Mouse (Mus musculus): ENCODE measurements around the gene Bcan. TPM values are rescaled to one million over a fixed set of nuclear protein-coding genes. Genes with fewer than 3 reads are reported as not detected.

Bcan gene
- total RNA-seq, 2 experiments from 2014 or later, result 251 to 278 TPM

DNA sequence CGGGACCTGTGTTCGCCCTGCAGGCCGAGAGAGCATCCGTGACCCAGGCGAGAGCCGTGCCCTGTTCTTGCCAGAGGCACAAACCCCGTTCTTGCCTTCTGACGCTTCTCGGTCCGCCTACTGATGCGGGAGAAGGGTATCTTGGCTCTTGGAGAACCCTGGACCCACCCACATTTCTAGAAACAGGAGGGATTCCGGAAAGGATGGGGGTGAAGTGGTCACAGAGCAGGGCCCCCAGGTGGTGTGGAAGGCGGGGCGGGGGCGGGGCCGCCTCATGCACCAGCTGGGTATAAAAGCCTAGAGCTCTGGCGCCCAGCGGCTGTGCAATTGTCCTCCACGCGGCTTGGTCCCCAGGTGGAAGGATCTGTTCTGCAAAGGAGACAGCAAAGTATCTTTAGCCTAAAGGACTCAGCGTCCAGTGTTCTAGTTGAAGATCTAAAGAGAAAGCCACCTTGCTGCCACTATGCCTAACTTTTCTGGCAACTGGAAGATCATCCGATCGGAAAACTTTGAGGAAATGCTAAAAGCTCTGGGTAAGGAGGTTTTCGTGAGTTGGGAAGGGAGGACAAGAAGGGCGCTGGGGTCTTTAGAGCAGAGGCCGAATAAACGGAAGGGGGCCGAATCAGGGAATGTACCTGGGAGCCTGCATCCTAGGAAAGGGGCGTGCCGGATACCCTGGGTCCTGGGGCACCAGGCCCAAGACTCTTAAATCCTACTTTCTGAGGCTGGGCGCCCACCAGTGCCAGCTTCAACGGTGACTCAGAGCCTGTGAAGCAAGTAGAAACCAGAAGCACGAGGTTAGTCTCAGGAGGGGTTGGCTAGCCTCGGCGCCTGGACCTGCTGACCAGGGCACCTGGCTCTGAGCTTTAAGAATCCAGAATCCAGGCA is 51.4 kb downstream of the Bcan start, which contains the start of gene Crabp2:
Gene Crabp2, plus strand, starts transcription at position 289 of the 888 bp plus-strand sequence.
- DNase-seq (ENCODE audit: low spot score in 2 of 2), result peak in 1 of 2 experiments; percentile 23
- intact Hi-C loops (cut with DNase I), result no loop called here

DNA sequence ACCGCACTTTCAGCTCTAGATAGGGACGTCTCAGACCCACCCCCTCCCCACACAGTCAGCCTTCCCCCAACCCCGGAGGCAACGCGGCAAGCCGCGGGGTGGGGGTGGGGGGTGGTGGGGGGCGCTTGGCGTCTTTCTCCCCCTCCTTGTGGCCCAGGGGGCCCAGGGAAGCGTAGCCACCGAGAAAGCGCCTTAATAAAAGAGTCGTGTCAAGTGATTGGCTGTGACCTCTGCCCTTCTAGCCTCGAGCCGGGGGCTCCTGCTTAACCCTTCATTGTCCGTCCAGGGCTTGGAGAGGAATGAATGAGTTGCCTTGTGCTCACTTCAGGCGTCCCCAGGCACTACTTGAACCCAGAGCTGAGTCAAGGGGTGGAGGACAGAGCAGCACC is 52.2 kb downstream of the Bcan start:
- intact Hi-C loops (cut with DNase I), result no loop called here
- no peak for DNase-seq (ENCODE audit: low spot score in 2 of 2)

DNA sequence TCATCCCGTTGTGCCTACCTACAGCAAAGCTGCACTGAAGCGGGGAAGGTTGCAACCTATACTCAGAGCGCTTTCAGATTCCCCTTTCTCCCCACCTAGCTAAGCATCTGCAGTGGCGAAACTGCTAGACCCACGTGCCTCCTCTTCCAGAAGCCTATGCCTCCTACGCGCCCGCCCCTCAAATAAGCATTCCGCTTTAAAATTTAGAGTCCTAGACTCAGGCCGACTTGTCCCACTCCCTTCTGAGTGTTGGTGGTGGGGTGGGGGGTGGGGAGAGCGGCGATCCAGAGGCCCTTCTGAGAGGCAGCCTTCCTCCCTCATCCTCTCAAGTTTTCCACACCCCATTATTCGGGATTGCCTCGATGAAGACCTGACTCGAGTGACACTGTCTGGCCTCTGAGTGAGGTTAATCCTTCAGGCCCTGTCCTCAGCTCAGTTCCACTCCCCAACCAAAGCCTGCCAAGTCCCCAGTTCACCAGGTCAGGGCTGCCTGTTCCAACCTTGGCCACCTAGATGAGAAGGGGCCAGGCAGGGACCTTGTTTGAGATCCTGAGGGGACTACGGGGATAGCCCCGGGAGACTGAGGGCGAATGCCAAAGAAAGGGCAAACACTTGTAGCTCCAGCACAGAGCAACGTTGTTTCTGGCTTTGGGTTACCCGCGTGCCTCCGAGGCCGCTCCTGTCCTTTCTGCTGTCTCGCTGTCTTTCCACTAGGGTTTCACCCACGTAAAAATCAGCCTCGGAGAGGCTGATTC is 52.8 kb downstream of the Bcan start:
- no peak for DNase-seq (ENCODE audit: low spot score in 2 of 2)
- intact Hi-C loops (cut with DNase I), result no loop called here

DNA sequence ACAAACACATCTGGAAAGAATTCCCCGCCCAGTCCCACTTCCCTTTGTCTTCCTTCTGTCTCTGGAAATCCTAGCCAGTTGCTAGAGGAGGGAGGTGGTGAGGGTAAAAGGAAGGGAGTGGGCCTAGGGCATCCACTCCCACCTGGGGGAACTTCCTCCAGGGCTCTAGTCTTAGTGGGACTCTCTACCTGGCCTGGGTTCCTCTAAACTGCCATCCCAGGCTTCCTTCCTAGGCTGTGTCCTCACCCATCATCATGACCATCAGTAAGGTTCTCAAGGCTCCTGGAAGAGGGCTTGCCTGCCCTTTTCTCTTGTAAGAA is 53.5 kb downstream of the Bcan start:
- intact Hi-C loops (cut with DNase I), result no loop called here
- DNase-seq (ENCODE audit: low spot score in 2 of 2), result no peak

DNA sequence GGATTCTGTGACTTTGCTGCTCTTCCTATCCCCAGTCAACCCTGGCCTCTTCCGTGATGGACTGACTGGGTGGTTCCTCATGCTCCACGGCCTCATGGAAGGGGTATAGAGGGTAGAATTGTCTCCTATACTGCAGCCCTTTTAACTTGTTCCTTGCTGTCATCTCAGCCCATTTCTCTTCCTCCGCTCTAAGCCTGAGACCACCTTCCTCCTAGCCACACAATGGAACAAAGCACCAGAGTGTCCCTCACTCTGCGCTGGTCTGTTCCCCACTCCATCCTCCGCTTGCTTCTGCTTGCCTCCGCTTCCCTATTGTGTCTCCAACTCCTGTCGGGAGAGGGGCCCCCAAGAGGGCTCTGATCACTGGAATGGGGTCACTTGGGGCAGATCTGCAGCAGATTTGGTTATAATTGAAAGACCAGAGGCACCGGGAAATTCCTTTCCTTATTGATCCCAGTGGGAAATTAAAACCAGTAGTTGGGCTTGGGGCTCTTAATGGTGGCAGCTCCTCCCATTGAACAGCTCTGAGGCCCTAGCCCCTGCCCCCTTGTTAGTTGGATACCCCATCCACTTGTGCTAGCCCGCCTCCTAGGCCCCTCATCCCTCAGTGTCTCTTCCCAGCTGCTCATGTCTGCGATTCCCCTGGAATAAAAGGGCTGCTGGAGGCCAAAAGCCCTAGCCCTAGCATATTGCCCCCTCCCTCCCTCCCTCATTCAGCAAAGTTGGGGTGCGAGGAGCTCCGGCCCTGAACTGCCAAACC is 54.1 kb downstream of the Bcan start:
- no peak for DNase-seq (ENCODE audit: low spot score in 2 of 2)
- intact Hi-C loops (cut with DNase I), result no loop called here

DNA sequence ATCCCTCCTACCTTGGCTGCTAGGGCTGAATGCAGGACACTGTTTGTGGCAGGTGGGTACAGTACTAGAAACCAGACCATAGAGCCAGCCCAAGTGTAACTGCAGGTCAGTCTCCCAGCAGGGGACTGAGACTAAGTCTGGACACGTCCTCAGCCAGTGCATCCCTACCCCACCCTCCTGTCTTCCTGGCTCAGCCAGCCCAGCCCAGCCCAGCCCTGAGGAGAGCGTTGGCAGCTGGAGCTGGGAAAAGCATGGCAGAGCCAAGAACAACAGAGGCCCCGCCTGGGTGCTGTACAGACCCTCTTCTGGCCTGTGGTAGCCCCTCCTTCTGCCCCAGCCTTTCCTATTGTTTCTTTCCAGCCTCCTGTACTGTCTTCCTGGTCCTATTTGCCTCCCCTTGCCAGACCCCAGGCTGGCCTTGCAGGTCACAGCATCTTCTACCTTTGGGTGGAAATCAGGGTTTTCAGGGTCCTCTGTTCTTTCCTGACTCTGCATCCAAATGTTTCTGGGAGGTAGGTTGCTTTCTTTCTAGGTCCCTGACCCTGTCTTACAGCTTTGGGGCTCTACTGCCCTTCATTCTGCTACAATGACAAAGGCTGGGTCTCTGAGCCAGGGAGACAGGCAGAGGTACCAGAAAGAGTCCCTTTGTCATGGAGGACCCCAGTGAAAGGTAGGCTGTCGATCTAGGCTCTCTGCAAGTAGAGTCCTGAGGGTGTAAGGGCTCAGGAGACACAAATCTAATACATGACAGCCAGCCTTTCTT is 55.0 kb downstream of the Bcan start:
- DNase-seq (ENCODE audit: low spot score in 2 of 2), result no peak
- intact Hi-C loops (cut with DNase I), result no loop called here

DNA sequence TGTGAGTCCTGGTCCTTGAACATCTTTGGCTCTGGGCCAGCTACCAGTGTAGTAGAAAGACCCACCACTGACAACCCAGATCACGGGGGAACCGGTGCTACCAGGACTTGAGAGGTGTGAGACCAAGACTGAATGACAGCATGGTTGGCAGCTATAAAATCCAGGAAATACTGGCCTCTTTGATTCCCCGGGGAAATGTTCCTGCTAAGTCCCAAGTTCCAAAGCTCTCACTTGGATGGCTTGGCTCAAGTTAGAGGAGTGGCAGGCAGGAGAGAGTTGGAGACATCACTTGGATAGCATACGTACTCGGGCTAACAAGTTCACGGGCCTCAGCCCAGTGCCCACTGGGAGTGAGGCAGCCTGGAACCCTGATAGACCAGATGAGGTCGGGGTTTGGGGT is 56.4 kb downstream of the Bcan start:
- no peak for DNase-seq (ENCODE audit: low spot score in 2 of 2)
- intact Hi-C loops (cut with DNase I), result no loop called here

DNA sequence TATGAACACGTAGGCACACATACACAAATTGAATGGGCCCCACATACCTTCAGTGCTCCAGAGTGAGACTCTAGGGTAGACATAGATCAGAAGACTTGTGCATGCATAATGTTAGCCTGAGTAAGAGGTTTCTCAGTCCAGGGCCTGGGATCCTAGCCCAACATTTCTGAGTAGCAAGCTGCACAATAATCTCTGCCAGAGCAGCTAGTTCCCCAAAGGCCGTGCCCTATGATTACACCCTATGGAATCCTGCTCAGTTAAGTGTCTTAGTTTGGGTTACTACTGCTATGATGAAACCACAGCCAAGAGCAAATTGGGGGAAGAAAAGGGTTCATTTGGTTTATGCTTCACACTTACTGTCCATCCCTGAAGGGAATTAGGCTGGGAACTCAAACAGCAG is 57.6 kb downstream of the Bcan start:
- no peak for DNase-seq (ENCODE audit: low spot score in 2 of 2)
- intact Hi-C loops (cut with DNase I), result no loop called here

DNA sequence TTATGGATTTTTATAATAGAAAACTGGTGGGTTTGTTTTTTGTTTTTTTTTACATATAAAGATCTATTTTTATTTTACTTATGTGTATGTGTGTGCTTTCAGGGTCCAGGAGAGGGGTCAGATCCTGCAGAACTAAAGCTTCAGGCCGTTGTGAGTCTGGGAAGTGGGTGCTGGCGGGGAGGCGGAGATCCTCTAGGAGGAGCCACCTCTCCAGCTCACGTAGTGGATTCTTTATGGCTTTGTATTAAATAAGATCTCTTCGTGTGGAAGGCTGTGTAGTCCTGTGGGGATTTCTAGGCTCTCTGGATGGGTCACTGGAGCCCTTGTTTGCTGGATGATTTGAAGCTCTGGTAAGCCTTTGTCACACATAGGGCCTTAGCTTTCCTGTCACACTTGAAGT is 59.4 kb downstream of the Bcan start:
- DNase-seq (ENCODE audit: low spot score in 2 of 2), result no peak
- intact Hi-C loops (cut with DNase I), result no loop called here

Other genes starting within 250 kb of the Bcan start
- under 1 TPM; 0.35 to 0.95 TPM for gene Ntrk1, start 205.1 kb downstream of the Bcan start, total RNA-seq (2021)
- under 1 TPM; 0.39 to 0.77 TPM for gene Insrr, start 203.3 kb downstream of the Bcan start, total RNA-seq (2021)
- 1 to 10 TPM; 6.8 to 9.2 TPM for gene Pear1, start 175.9 kb downstream of the Bcan start, total RNA-seq (2021)
- not detected for gene Sh2d2a, start 153.5 kb downstream of the Bcan start, total RNA-seq (2021)
- 10 to 100 TPM; 59.8 to 63.6 TPM for gene Prcc, start 114.6 kb downstream of the Bcan start, total RNA-seq (2021)
- gene Hdgf, start 93.9 kb downstream of the Bcan start, total RNA-seq (2021), result 100 to 1,000 TPM; 150 to 153 TPM
- gene Mrpl24, start 80.7 kb downstream of the Bcan start, total RNA-seq (2021), result 10 to 100 TPM; 44.6 to 54.9 TPM
- gene Isg20l2, start 69.9 kb downstream of the Bcan start, total RNA-seq (2021), result 10 to 100 TPM; 12.9 to 14.3 TPM
- gene Rrnad1, start 69.5 kb downstream of the Bcan start, total RNA-seq (2021), result 10 to 100 TPM; 16.4 to 23.9 TPM
- gene Crabp2, start 51.6 kb downstream of the Bcan start, total RNA-seq (2021), result 1 to 10 TPM; 3.4 to 6.0 TPM
- 1 to 10 TPM; 4.6 to 6.2 TPM for gene Nes, start 29.2 kb downstream of the Bcan start, total RNA-seq (2021)
- 10 to 100 TPM; 14.5 to 15.4 TPM for gene Hapln2, start 27.4 kb upstream of the Bcan start, total RNA-seq (2021)
- gene Gpatch4, start 42.9 kb upstream of the Bcan start, total RNA-seq (2021), result 10 to 100 TPM; 14.9 to 17.5 TPM
- gene Naxe, start 58.3 kb upstream of the Bcan start, total RNA-seq (2021), result 10 to 100 TPM; 61.7 to 74.4 TPM
- not detected for gene Ttc24, start 78.1 kb upstream of the Bcan start, total RNA-seq (2021)
- 1 to 10 TPM in 1 of 2 experiments, under 1 TPM in 1; 0.23 to 1.1 TPM for gene Iqgap3, start 81.7 kb upstream of the Bcan start, total RNA-seq (2021)
- gene Mef2d, start 142.1 kb upstream of the Bcan start, total RNA-seq (2021), result 100 to 1,000 TPM; 203 to 231 TPM

Data from left cerebral cortex, postnatal 36 days (tissue).